Mouse (Mus musculus) embryo, embryonic 11.5 days (tissue): ENCODE results near the gene Ceacam3.
A peak's percentile ranks its signal among the peaks of the same experiment; 100 is the strongest.
"Not testable (repeated sequence)": the region's sequence is repeated elsewhere in the genome, so short reads cannot be mapped to it uniquely, and the experiment has no call there.

Source experiments
- DNase-seq: peaks from one replicate; pipeline ENCODE4 v3.0.0-alpha.2; 2012; ENCODE audit warnings: low read depth, low spot score

Gene Ceacam3

GRCm38 (mm10) chr7:17149931-17150330 lies at the start of gene Ceacam3:
Gene Ceacam3, plus strand, starts transcription at chr7:17150282.
- DNase-seq: no peak

- not testable (repeated sequence) for DNase-seq
Observed at GRCm38 (mm10) chr7:17101631-17102030, 48.5 kb upstream of the Ceacam3 start.

- DNase-seq: no peak
Observed at GRCm38 (mm10) chr7:17135307-17135706, 14.8 kb upstream of the Ceacam3 start.

- peak; percentile 9 for DNase-seq
Observed at GRCm38 (mm10) chr7:17155634-17156033, 5.6 kb downstream of the Ceacam3 start.

- no peak for DNase-seq
Observed at GRCm38 (mm10) chr7:17156885-17157677, 7.0 kb downstream of the Ceacam3 start.

GRCm38 (mm10) chr7:17159011-17159410 lies 8.9 kb downstream of the Ceacam3 start:
- DNase-seq: no peak

GRCm38 (mm10) chr7:17171827-17172226 lies 21.7 kb downstream of the Ceacam3 start:
- no peak for DNase-seq

GRCm38 (mm10) chr7:17203177-17203576 lies 53.1 kb downstream of the Ceacam3 start, which contains the start of gene Psg29:
Gene Psg29, plus strand, starts transcription at chr7:17203477.
- DNase-seq: no peak

- DNase-seq: no peak
Observed at GRCm38 (mm10) chr7:17205530-17206184, 55.6 kb downstream of the Ceacam3 start.
